Mouse (Mus musculus): ENCODE data around the gene Nvl.

Gene Nvl

GRCm38 (mm10) chr1:181064648-181065047 is 79.4 kb downstream of the Nvl start:
- no peak for DNase-seq

- no peak for DNase-seq
Observed at GRCm38 (mm10) chr1:181063991-181064390, 80.0 kb downstream of the Nvl start.

- no peak for DNase-seq
Observed at GRCm38 (mm10) chr1:181061784-181062485, 82.1 kb downstream of the Nvl start.

GRCm38 (mm10) chr1:181052898-181053297 is 91.1 kb downstream of the Nvl start:
- no peak for DNase-seq

- no peak for DNase-seq
Observed at GRCm38 (mm10) chr1:181050937-181051336, 93.1 kb downstream of the Nvl start, which contains the start of gene 9130409I23Rik. 9130409I23Rik (plus strand) TSS chr1:181051237.

GRCm38 (mm10) chr1:181049328-181049842 is 94.6 kb downstream of the Nvl start:
- DNase-seq, result no peak

GRCm38 (mm10) chr1:181047520-181047919 is 96.5 kb downstream of the Nvl start:
- DNase-seq, result no peak

GRCm38 (mm10) chr1:181039652-181040051 is 104.4 kb downstream of the Nvl start:
- DNase-seq, result peak; percentile 20

GRCm38 (mm10) chr1:181037623-181038022 is 106.4 kb downstream of the Nvl start:
- DNase-seq, result no peak

Data from kidney, adult 18-20 months (tissue).